Mouse (Mus musculus): ENCODE data around the gene Gm21858.
"Not testable (repeated sequence)": the region's sequence is repeated elsewhere in the genome, so short reads cannot be mapped to it uniquely, and the experiment has no call there.

Gm21858 gene

GRCm38 (mm10) chrY:55731456-55731855, at the start of gene Gm21858:
Gene Gm21858, plus strand, starts transcription at chrY:55731756.
- not testable (repeated sequence) for DNase-seq

Measured in kidney, adult 8-10 months (tissue).